Mouse (Mus musculus): ENCODE data around the gene Pitpnm1.

The Pitpnm1 gene

GRCm38 (mm10) chr19:4095802-4096201 is 4.0 kb upstream of the Pitpnm1 start:
- no peak for DNase-seq

DNA sequence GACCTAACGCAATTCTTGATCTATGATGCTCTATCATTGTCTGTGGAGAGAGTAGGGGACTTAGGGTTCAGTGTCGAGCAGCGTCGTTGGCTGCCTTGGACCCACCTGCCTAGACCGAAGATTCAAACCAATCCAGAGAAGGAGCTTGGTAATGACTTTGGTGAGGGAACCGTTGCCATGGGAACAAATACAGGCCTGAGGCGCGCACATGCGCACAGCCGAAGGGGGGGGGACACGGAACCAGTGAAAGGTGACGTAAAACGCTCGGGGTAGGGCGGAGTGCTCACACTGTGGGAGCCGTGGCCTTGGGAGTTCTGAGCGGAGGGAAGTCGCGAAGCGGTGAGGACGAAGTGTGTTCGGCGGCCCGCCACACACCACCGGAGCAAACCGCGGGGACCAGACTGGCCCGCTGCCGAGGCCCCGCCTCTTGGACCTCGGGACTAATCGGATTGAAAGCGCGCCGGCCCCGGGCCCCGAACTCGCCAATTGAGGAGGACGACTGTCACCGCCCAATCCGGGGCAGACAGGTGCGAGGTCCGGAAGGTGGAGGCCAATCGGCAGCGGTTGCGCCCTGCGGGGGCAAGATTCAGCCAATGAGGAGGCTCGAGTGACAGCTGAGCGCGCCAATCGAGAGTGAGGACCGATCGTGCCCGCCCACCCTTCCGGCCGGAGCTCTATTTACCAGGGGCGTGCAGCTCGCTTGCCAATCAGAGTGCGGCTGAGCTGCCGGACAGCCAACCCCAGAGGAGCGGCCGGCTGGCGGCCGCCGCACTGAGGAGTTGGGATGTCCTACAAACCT is 3.0 kb upstream of the Pitpnm1 start, which contains the start of gene Cdk2ap2:
Gene Cdk2ap2, plus strand, starts transcription at position 541 of the 799 bp plus-strand sequence.
- DNase-seq, result peak; percentile 100

- no peak for DNase-seq
These were observed 2.4 kb upstream of the Pitpnm1 start for GRCm38 (mm10) chr19:4097441-4097825.

- no peak for DNase-seq
These were observed 1.4 kb upstream of the Pitpnm1 start for GRCm38 (mm10) chr19:4098426-4098825.

- peak; percentile 93 to 94 for DNase-seq
These were observed 742 bp upstream of the Pitpnm1 start for GRCm38 (mm10) chr19:4099056-4099455.

GRCm38 (mm10) chr19:4100718-4101261 is 992 bp downstream of the Pitpnm1 start:
- DNase-seq, result peak; percentile 87 to 88

- peak in 1 of 2 experiments; percentile 36 for DNase-seq
These were observed 1.7 kb downstream of the Pitpnm1 start for GRCm38 (mm10) chr19:4101466-4101865.

GRCm38 (mm10) chr19:4102049-4102448 is 2.3 kb downstream of the Pitpnm1 start:
- no peak for DNase-seq

DNA sequence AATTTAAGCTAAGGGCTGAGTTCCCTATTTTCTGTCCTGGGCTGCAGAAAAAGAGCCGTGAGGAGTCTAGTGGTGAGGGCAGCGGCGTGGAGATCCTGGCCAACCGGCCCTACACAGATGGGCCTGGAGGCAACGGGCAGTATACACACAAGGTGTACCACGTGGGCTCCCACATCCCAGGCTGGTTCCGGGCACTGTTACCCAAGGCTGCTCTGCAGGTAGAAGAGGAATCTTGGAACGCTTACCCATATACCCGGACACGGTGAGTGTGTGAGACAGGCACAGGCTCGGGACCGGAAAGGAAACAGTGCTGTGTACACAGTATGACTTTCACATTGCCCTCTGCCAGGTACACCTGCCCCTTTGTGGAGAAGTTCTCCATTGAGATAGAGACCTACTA is 2.8 kb downstream of the Pitpnm1 start:
- peak; percentile 38 to 49 for DNase-seq

DNA sequence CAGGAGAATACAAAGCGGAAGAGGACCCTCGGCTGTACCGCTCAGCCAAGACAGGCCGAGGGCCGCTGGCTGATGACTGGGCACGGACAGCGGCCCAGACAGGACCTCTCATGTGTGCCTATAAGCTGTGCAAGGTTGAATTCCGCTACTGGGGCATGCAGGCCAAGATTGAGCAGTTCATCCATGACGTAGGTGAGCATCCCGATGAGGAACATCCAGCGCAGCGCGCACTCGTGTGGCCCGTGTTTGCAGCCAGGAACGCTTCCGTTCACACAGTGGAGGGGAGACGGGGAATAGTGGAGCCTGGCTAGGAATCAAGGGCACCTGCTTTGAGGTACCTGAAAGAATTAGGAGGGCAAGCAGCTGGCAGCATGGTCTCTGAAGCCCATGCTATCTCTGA is 3.5 kb downstream of the Pitpnm1 start:
- DNase-seq, result no peak

GRCm38 (mm10) chr19:4103792-4104191 is 4.0 kb downstream of the Pitpnm1 start:
- no peak for DNase-seq

DNA sequence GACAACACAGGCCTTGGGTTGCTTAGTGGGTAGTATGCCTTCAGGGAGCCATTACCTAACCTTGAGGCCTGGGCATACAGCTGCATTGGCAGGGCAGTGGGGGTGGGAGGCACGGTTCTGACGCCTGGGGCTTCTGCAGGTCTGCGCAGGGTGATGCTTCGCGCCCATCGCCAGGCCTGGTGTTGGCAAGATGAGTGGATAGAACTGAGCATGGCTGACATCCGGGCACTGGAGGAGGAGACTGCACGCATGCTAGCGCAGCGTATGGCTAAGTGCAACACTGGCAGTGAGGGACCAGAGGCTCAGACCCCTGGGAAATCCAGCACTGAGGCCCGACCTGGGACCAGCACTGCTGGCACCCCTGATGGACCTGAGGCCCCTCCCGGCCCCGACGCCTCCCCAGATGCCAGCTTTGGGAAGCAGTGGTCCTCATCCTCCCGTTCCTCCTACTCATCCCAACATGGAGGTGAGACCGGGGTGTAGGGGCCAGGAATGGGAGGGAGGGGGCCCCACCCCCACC is 4.9 kb downstream of the Pitpnm1 start:
- DNase-seq, result no peak

- DNase-seq, result no peak
These were observed 6.9 kb downstream of the Pitpnm1 start for GRCm38 (mm10) chr19:4106654-4107053.

GRCm38 (mm10) chr19:4108535-4108934 is 8.7 kb downstream of the Pitpnm1 start:
- no peak for DNase-seq

GRCm38 (mm10) chr19:4112063-4112960 is 12.5 kb downstream of the Pitpnm1 start:
- no peak for DNase-seq

DNA sequence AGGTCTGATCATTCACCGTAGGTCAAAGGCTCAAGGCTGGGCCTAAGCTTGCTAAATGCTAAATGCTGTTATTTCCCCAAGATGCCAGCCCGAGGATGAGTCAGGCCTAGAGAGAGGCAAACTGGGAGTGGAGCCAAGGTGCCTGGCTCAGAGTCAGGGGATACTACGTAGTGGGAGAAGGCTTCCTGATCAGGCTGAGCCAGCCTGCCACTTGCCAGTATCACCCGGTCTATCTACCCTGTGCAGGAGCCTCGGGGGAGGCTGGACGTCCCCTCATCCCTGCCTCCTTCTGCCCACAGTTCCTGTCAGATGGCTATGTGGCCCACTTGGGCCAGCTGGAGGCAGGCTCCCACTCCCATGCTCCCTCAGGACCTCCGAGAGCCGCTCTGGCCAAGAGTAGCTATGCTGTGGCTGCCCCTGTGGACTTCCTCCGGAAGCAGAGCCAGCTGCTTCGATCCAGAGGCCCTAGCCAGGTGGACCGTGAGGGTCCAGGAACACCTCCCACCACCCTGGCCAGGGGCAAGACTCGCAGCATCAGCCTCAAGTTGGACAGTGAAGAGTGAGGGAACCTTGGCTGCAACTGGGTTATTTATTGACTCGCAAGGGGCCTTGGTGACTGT is 13.5 kb downstream of the Pitpnm1 start:
- peak; percentile 95 to 96 for DNase-seq

DNA sequence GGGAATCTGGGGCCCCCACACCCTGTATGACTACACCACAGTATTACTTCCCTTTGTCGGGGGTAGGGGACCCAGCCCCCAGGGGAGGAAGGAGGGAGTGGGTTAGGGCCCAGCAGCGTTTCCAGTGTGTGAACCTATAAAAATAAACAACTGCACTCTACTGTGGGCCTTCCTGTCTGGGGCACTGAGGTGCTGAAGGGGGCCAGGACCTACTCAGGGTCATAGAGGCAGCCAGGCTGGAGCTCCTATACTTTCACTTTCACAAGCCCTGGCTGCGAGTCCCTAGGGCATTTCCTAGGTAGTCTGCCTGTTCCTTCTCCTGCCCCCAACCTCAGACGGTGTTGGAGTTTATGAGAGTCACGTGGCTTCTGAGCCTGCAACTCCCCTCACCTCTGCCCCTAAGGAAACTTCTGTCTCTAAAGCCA is 14.0 kb downstream of the Pitpnm1 start:
- DNase-seq, result no peak

GRCm38 (mm10) chr19:4114551-4114950 is 14.8 kb downstream of the Pitpnm1 start:
- no peak for DNase-seq

GRCm38 (mm10) chr19:4115144-4115543 is 15.3 kb downstream of the Pitpnm1 start:
- no peak for DNase-seq

GRCm38 (mm10) chr19:4115816-4116215 is 16.0 kb downstream of the Pitpnm1 start:
- no peak for DNase-seq

DNA sequence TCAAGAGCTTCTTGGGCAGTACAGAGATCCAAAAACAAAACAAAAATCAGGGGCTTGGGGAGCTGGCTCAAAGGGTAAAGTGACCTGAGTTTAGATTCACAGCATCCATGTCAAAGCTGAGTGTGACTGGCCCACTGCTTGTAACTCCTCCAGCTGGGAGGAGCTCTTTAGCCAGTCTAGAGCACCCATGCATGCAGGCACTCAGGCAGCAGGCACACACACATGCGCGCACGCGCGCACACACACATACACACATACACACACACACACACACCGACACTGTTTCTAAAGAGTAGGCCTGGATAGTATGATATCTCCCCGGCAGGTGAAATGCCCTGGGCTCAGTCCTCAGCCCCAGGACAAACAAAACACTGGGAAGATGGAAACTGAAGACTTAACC is 17.2 kb downstream of the Pitpnm1 start:
- DNase-seq, result no peak

- no peak for DNase-seq
These were observed 18.6 kb downstream of the Pitpnm1 start for GRCm38 (mm10) chr19:4118350-4118749.

Measured in cerebellum, postnatal 10 days (tissue).